Mouse (Mus musculus): Measurements from ENCODE around the gene Col3a1.

Col3a1 gene

GRCm38 (mm10) chr1:45381866-45382265 is 70.5 kb downstream of the Col3a1 start:
- DNase-seq (ENCODE audit: low spot score), result no peak
